Mouse (Mus musculus): Measurements from ENCODE around the gene Serpinb1a.

The Serpinb1a gene

DNA sequence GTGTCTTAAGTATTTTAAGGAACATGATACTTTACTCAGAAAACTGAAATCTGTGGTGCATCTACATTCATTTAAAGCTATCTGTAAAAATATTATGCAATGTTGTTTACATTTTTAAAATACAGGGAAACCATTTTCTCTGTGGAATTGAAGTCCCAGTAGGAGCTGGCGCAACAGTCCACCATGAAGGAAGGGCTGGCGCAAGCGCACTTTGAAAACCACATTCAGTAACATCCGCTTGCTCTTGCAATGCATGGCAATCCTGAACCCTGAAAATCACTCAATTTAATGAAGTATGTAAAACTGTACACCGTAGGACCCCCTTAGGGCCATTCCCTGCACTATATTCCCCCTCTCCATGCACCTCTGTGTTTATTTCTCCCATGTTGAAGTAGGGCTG lies 16.5 kb downstream of the Serpinb1a start:
- DNase-seq (ENCODE audit: low spot score) = no peak

GRCm38 (mm10) chr13:32833237-32833636 lies 17.7 kb downstream of the Serpinb1a start:
- DNase-seq (ENCODE audit: low spot score) = no peak

GRCm38 (mm10) chr13:32832776-32833175 lies 18.2 kb downstream of the Serpinb1a start:
- DNase-seq (ENCODE audit: low spot score) = no peak

DNA sequence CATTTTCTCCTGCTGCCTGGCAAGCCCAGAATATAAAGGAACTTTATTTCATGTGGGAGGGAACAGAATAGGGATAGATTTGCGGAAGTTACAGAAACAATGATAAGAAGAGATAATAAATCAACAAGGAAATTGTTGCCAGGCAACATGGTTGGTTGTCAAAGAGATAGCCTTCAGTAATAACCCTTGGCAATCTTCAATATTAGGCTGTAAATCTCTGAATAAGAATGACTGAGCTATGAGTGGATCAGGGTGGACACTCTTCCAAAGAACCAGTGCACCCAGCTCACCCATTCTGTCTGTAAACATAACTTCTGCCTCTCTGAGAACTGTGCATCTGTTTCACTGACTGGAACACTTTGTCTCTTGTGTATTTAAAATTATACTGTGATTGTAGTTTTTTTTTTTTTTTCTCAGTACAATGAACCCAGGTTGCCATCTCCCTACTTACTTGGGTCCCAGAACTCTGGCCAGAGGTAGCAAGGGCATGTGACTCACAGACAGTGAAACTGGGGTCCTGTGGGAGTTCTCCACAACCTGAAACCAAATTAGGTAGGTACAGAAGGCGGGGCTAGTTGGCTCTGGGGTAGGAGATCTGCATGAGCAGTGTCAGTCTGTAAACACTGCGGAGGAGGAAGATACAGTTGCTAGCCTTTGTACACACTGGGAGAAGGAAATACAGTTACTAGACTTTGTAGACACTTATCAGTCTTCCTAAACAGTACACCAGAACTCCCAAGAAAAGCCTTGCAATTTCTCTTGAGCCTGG lies 19.3 kb downstream of the Serpinb1a start:
- DNase-seq (ENCODE audit: low spot score) = no peak

DNA sequence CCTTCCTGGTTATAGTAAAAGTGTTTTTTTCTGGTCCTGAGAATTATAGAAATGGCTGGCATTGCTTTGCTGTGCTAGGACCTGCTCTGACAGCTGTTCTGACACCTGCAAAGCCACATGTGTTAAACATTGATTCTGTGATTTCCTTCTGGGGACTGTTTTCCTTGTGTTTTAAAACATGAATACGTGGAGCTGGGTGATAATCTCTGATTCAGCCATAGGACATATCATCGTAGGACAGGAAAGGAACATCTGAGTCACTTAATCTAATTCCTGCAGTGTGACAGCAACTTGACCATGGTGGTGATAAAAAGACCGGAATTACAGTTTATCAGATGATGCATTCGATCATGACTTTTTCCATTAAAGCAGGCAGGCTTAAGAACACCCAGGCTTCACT lies 22.1 kb downstream of the Serpinb1a start:
- peak; percentile 13 for DNase-seq (ENCODE audit: low spot score)

GRCm38 (mm10) chr13:32827951-32828350 lies 23.0 kb downstream of the Serpinb1a start:
- peak; percentile 48 for DNase-seq (ENCODE audit: low spot score)

DNA sequence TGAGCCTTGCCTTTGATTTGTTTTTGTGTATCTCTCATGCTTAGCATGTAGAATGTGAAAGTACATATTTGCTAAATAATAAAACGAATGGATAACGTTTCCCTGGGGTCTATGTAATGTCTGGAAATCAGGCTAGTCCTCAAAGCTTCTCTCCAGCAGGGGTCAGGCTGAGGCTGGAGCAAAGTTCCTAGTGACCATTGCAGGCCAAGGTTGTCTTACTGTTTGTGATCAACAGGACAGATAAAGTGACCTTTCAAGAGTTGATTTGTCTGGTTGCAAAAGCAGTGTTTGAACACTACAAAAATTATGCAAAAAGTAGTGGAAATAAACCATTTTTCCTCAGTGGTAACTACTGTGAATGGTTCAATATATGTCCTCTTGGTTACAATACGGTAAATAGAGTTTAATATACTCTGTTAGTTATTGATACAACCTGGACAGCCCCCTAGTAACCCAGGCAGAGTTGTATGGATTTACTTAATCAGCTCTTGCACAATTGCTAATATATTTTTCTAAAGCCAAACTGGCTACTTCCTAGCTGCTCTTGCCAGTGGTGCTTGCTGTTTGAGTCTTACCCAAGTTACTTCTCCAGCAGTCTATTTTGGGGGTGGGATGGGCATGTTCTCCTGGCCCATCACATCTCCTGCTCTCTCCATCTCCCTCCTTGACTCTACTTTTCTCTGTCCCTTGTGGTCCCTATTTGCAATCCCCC lies 23.7 kb downstream of the Serpinb1a start:
- no peak for DNase-seq (ENCODE audit: low spot score)

DNA sequence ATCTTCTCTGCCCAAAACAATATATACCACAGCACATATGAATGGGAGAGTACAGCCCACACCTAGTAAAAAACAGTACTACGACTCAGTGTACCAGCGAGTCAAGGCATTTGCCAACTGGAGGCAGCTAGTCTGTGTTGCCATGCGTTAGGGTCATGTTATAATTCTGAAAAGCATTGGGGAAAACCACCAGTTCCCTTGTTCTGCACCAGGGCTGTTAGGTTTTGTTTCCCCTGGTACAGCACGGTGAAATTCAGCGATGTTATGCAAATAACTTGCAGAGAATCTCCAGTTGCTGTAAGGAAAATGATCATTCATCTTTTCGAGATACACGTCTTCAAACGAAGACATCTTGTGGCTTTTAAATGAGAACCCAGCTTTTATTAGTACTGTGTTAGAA lies 25.4 kb downstream of the Serpinb1a start:
- DNase-seq (ENCODE audit: low spot score) = no peak

- DNase-seq (ENCODE audit: low spot score) = no peak
Observed at GRCm38 (mm10) chr13:32824377-32825330, 26.3 kb downstream of the Serpinb1a start.

DNA sequence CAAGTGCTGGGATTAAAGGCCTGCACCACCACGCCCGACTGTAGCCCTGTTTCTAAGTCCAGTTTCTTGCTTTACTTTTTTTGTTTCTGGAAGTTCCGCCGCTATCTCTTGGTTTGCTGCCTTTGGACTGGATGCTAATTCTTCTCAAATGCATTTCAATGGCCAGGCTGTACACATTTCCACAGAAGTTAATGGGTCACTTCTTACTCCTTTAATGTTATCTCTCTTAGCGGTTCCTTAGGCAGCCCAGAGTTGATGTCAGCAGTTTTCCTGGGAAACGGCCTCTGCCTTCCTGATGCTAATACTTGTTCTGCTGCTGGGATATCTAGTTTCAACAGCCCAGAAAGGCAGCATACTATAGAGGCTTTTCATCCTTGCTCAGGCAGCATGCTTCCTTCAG lies 27.9 kb downstream of the Serpinb1a start:
- DNase-seq (ENCODE audit: low spot score) = no peak

GRCm38 (mm10) chr13:32821671-32822070 lies 29.3 kb downstream of the Serpinb1a start:
- DNase-seq (ENCODE audit: low spot score) = no peak

DNA sequence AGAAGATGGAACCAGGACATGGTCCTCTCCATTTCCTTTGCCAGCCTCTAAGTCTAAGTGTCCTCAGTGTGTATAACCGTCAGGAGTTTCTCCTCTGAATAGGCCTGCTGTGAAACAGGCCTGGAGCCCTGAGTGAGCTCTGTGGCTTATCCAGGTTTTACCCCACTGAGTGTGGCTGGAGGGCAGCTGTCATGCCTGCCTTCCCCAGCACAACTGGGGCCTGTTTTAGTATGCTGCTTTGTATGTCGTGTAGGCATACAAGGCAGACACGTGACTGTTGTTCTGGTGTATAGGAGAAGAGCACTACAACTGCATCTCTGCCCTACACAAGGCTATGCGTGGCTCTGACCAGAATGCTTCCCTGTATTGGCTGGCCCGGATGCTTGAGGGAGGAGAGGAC lies 31.1 kb downstream of the Serpinb1a start:
- DNase-seq (ENCODE audit: low spot score) = no peak

DNA sequence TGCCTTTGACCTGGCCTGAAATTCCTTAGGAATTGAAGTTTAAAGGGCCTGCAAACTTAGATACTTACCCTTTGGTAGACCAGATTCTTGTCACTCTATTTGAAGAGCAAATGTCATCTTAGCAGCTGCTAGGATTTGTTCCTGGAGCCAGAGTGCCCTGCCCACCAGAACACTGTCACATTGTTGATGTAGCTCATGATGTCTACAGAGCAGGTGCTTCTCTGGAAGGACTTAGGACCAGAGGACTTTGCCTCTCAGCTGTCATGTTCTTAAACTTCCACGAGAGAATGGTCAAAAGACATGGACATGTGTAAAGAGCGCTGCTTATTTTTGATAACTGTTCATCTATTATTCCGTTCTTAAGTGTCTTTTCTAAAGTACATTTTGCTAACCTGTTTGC lies 31.7 kb downstream of the Serpinb1a start:
- no peak for DNase-seq (ENCODE audit: low spot score)

GRCm38 (mm10) chr13:32807624-32808023 lies 43.4 kb downstream of the Serpinb1a start:
- DNase-seq (ENCODE audit: low spot score) = no peak

- no peak for DNase-seq (ENCODE audit: low spot score)
Observed at GRCm38 (mm10) chr13:32806820-32807219, 44.2 kb downstream of the Serpinb1a start.

- no peak for DNase-seq (ENCODE audit: low spot score)
Observed at GRCm38 (mm10) chr13:32803701-32804345, 47.2 kb downstream of the Serpinb1a start.

- DNase-seq (ENCODE audit: low spot score) = peak; percentile 35
Observed at GRCm38 (mm10) chr13:32802259-32803081, 48.5 kb downstream of the Serpinb1a start, which contains the start of gene D930007J09Rik. D930007J09Rik (minus strand) TSS chr13:32802849.

DNA sequence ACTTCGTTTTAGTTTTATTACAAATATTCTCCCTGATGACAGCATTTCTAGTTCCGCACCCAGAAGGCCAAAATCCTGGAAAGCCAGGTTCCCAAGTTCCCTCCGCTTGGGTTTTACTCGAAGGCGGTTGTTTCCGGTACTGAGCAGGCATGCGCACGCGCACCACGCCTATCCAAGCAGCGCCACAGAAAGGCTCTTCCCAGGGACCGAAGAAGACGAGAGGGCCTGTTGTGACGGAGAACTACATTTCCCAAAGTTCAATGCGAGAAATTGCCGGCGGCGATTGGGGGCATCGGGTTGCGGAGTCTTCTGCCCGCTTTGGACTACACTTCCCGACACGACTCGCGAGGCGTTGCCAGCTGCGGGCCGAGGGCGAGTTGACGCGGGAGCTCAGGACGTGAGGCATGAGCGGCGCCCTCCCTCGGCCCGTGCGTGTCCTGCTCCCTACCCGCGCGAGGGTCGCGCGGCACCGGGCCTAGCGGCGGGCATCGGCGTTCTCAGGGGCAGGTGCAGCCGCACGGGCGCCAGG lies 49.2 kb downstream of the Serpinb1a start, which contains the start of gene Wrnip1:
Gene Wrnip1 (plus strand): TSS at position 346 of the 529 bp plus-strand sequence.
- peak; percentile 95 for DNase-seq (ENCODE audit: low spot score)

GRCm38 (mm10) chr13:32800859-32801258 lies 50.1 kb downstream of the Serpinb1a start:
- peak; percentile 42 for DNase-seq (ENCODE audit: low spot score)

DNA sequence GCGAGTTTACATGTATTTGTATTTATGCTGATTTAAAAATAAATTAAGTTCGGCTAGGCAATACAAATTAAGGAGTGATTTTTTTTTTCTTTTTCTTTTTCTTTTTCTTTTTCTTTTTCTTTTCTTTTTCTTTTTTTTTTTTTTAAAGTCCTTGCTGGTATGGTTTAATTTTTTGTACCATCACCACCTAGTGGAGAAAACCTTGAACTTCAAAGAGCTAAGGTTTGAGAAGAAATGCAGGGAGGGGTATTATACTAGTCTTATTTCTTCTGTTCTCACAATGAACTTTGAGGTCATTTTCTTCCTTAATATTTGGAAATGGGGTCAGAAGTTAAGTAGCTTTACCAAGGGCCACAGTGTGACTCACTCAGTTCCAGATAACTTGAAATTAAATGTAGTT lies 51.9 kb downstream of the Serpinb1a start:
- peak; percentile 23 for DNase-seq (ENCODE audit: low spot score)

Data from c-Kit-positive CD71-positive TER-119-positive erythroid progenitor cells, embryonic 14.5 days (primary cell).